Mouse (Mus musculus) heart, adult 2 months (tissue): ENCODE measurements around the gene Zcwpw1. TPM values are rescaled to one million over a fixed set of nuclear protein-coding genes. Genes with fewer than 3 reads are reported as not detected.

Experiments
- DNase-seq, 2 experiments: peaks; one replicate each; pipeline ENCODE4 v3.0.0; 2021
- H3K27ac ChIP-seq: fragments of 200-600 bp; 2 replicates; pipeline ENCODE4 v1.8.1; 2022
- H3K27me3 ChIP-seq: fragments of 200-500 bp; 2 replicates; pipeline ENCODE4 v1.6.1; 2012; ENCODE audit warnings: mild to moderate bottlenecking, low read length, inconsistent platforms, mixed read lengths; ENCODE audit not compliant: control insufficient read depth, insufficient read depth
- H3K36me3 ChIP-seq: fragments of 200-500 bp; 2 replicates; pipeline ENCODE4 v1.6.1; 2012; ENCODE audit warnings: low read length, inconsistent platforms; ENCODE audit not compliant: control insufficient read depth, insufficient read depth
- H3K4me1 ChIP-seq: fragments of 200-500 bp; 2 replicates; pipeline ENCODE4 v1.6.1; 2011; ENCODE audit warnings: low read length; ENCODE audit not compliant: control insufficient read depth, insufficient read depth
- H3K4me3 ChIP-seq: fragments of 200-600 bp; 2 replicates; pipeline ENCODE4 v1.8.1; 2022
- H3K79me2 ChIP-seq: fragments of 200-500 bp; replicated peaks from 2 replicates; pipeline ENCODE4 v1.6.1; 2012; ENCODE audit warnings: mild to moderate bottlenecking, inconsistent platforms, low read length, moderate library complexity, mixed read lengths; ENCODE audit not compliant: control insufficient read depth, insufficient read depth
- H3K9ac ChIP-seq: fragments of 200-500 bp; 2 replicates; pipeline ENCODE4 v1.6.1; 2012; ENCODE audit warnings: low read depth, mild to moderate bottlenecking, control low read depth, inconsistent platforms, low read length, mixed read lengths
- CTCF ChIP-seq: fragments of 200-600 bp; IDR thresholded peaks from 2 replicates; pipeline ENCODE4 v1.8.1; 2022; ENCODE audit warnings: antibody characterized with exemption, mild to moderate bottlenecking, moderate library complexity
- EP300 ChIP-seq: fragments of 200-500 bp; IDR thresholded peaks from 2 replicates; pipeline ENCODE4 v1.6.1; 2011; ENCODE audit warnings: low read depth, low read length, control low read depth; ENCODE audit not compliant: insufficient read depth
- POLR2A ChIP-seq: fragments of 200-500 bp; IDR thresholded peaks from 2 replicates; pipeline ENCODE4 v1.6.1; 2011; ENCODE audit warnings: mild to moderate bottlenecking, low read depth, low read length, control low read depth; ENCODE audit not compliant: insufficient read depth
- WGBS: fragments of 180-500 bp; shearing (Covaris S2); methylation state at CpG from one replicate; pipeline ENCODE4 v1.1.7; 2018; 5-methylcytosine and 5-hydroxymethylcytosine counted together
- intact Hi-C: fragments of 180-260 bp; cut with DNase I; formaldehyde crosslinking; loops from one replicate; pipeline ENCODE4 v1.15.1; 2025
- polyA plus RNA-seq: library from polyadenylated mRNA; depleted of rRNA; stranded (reverse); fragments of >200 nt; gene quantifications from 2 replicates; pipeline ENCODE4 v1.2.3, GENCODE M21; 2012
- total RNA-seq, 2 experiments: library from RNA; stranded (reverse); gene quantifications; 2 replicates each; pipeline ENCODE4 v1.2.3; 2021

Gene Zcwpw1
- total and polyA plus RNA-seq, 3 experiments = 0.39 to 0.52 (median 0.44) TPM

- Histone ChIP-seq H3K9ac (peak overlapping the region; percentile 82), H3K4me1 (peaks cover 20% of the 10 kb centered on the region), H3K36me3 (peaks cover 11% of the 10 kb centered on the region), H3K27me3 (no peaks in the 10 kb centered on the region), H3K4me3 (peak overlapping the region; percentile 13; the same call in 1 of the 2 replicates), H3K27ac (no peak overlapping the region), H3K79me2 (peaks cover 4% of the 10 kb centered on the region; the same call in 1 of the 2 replicates)
- intact Hi-C loops = loop anchor here (5.0 to 10.0 kb wide), 4 partner anchors 279 to 799 kb away; partner anchors contain the start of genes Ephb4, Plod3, Pop7 and Znhit1
- DNase-seq = no peak
- TF ChIP-seq POLR2A = 0 out of 2 replicates have a peak, but pooled peaks have one; percentile 10
- TF ChIP-seq EP300 = no peak
- no peak for TF ChIP-seq CTCF
- 51% methylated on average over 9 of the region's 9 CpGs for WGBS
Measured at GRCm38 (mm10) chr5:137783901-137784540, 3.6 kb upstream of the Zcwpw1 start.

- intact Hi-C loops = loop anchor here (5.0 to 10.0 kb wide), 4 partner anchors 280 to 800 kb away; partner anchors contain the start of genes Ephb4, Plod3, Pop7 and Znhit1
- H3K36me3 ChIP-seq = peaks cover 11% of the 10 kb centered on the region
Measured at GRCm38 (mm10) chr5:137784546-137784945, 3.1 kb upstream of the Zcwpw1 start.

GRCm38 (mm10) chr5:137785164-137786031, 2.2 kb upstream of the Zcwpw1 start:
- Histone ChIP-seq H3K4me3 (peak overlapping the region; percentile 64), H3K36me3 (peaks cover 11% of the 10 kb centered on the region), H3K9ac (peak overlapping the region; percentile 82), H3K27ac (peak overlapping the region; percentile 97), H3K27me3 (no peaks in the 10 kb centered on the region), H3K4me1 (peaks cover 19% of the 10 kb centered on the region), H3K79me2 (peaks cover 4% of the 10 kb centered on the region; the same call in 1 of the 2 replicates)
- TF ChIP-seq CTCF (no peak), EP300 (no peak), POLR2A (no peak)
- peak in 1 of 2 experiments; percentile 35 for DNase-seq
- intact Hi-C loops = loop anchor here (2.0 to 10.0 kb wide), 4 partner anchors 253 to 801 kb away; partner anchors contain the start of genes Epo, Gnb2, Plod3 and Pop7
- WGBS = 1% methylated on average over 61 of the region's 62 CpGs

More at GRCm38 (mm10) chr5:137784546-137784945, 3.1 kb upstream of the Zcwpw1 start:
- H3K27ac ChIP-seq = no peak overlapping the region
- peak overlapping the region; percentile 64; the same call in 1 of the 2 replicates for H3K4me3 ChIP-seq
- no peak for TF ChIP-seq POLR2A
- TF ChIP-seq CTCF = no peak
- TF ChIP-seq EP300 = no peak
- 67% methylated on average over 14 of the region's 14 CpGs for WGBS
- H3K79me2 ChIP-seq = peaks cover 4% of the 10 kb centered on the region; the same call in 1 of the 2 replicates
- H3K27me3 ChIP-seq = no peaks in the 10 kb centered on the region
- H3K4me1 ChIP-seq = peaks cover 20% of the 10 kb centered on the region
- peak in 1 of 2 experiments; percentile 26 for DNase-seq
- H3K9ac ChIP-seq = peak overlapping the region; percentile 82

- Histone ChIP-seq H3K9ac (peak overlapping the region; percentile 82), H3K4me1 (peaks cover 19% of the 10 kb centered on the region), H3K27me3 (no peaks in the 10 kb centered on the region), H3K4me3 (peak overlapping the region; percentile 64), H3K27ac (peak overlapping the region; percentile 97), H3K36me3 (peaks cover 11% of the 10 kb centered on the region), H3K79me2 (peaks cover 4% of the 10 kb centered on the region; the same call in 1 of the 2 replicates)
- intact Hi-C loops = loop anchor here (2.0 to 10.0 kb wide), 4 partner anchors 254 to 802 kb away; partner anchors contain the start of genes Epo, Gnb2, Plod3 and Pop7
- under 1% methylated on average over 79 of the region's 79 CpGs for WGBS
- no peak for TF ChIP-seq CTCF
- TF ChIP-seq POLR2A = peak; percentile 99
- TF ChIP-seq EP300 = peak; percentile 75; the same call in 1 of the 2 replicates
- peak; percentile 98 to 99 for DNase-seq
Measured at GRCm38 (mm10) chr5:137786109-137786942, 1.3 kb upstream of the Zcwpw1 start.

GRCm38 (mm10) chr5:137788171-137788570, 573 bp downstream of the Zcwpw1 start:
- 70% methylated on average over 24 of the region's 24 CpGs for WGBS
- no peak for TF ChIP-seq POLR2A
- TF ChIP-seq CTCF = no peak
- TF ChIP-seq EP300 = no peak
- peak in 1 of 2 experiments; percentile 23 for DNase-seq
- Histone ChIP-seq H3K27ac (no peak overlapping the region), H3K4me1 (peaks cover 18% of the 10 kb centered on the region), H3K9ac (no peak overlapping the region), H3K27me3 (no peaks in the 10 kb centered on the region), H3K36me3 (peaks cover 11% of the 10 kb centered on the region), H3K79me2 (peaks cover 4% of the 10 kb centered on the region; the same call in 1 of the 2 replicates), H3K4me3 (peak overlapping the region; percentile 64)
- intact Hi-C loops = loop anchor here (5.0 to 10.0 kb wide), 3 partner anchors 283 to 803 kb away; partner anchors contain the start of genes Plod3, Pop7, Zfp113 and Znhit1
